ENCODE assay signal across 8 mouse cellular contexts in the genomic region with DNA sequence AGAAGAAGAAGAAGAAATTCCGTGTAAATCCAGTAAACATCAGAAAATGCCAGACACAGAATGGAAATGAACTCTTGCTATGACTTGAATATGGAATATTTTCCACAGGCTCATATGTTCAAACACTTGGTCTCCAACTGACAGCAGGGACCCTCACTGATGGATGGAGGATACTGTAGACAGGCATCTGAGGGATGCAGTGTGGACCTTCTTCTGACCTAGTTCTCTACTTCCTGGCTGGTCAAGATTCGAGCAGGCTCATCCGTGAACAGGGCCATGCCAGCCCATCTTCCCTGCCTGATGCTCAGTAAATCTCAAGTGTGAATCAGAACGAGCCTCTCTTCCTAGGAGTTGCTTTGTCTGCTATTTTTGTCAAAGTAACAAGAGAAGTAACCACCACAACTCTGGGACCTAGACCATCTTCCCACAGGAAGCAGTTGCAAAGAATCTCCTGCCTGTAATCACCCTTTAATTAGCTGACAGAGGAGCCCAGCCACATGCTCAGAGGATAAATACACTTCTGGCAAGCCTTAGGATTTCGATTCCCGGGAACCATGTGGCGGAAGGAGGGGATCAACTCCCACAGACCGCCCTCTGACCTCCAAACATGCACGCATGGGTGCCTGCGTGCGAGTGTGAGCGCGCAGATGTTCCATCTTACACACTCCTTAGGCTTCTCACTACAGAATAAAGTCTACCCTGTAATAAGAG. TPM values are rescaled to one million over a fixed set of nuclear protein-coding genes. Genes with fewer than 3 reads are reported as not detected.
DNase-seq lines count a peak whose midpoint lies in the region; ATAC-seq and TF ChIP-seq lines count a peak whose summit lies in the region.

No protein-coding gene starts in this region.

- no peak for TF ChIP-seq CTCF in stomach, postnatal 0 days (IDR thresholded peaks at IDR 0.05; ENCODE audit: low read depth)

- intact Hi-C loops in heart, postnatal 10 days (cut with DNase I): no loop called here

- no peak overlapping the region for H3K9ac ChIP-seq in stomach, postnatal 0 days (ENCODE audit: low read length)
- no peak overlapping the region for H3K9ac ChIP-seq in forebrain, embryonic 16.5 days (replicated peaks; ENCODE audit: low read depth, low read length)

- 49% methylated on average over 13 of the region's 13 CpGs for WGBS in stomach, postnatal 0 days
- 53% methylated on average over 13 of the region's 13 CpGs for WGBS in forebrain, embryonic 16.5 days

- no peak for TF ChIP-seq EP300 in stomach, postnatal 0 days (optimal IDR thresholded peaks at IDR 0.05)

- no peaks in the 10 kb centered on the region for H3K27me3 ChIP-seq in stomach, postnatal 0 days (ENCODE audit: control insufficient read depth, insufficient read depth, low read length)
- no peaks in the 10 kb centered on the region for H3K27me3 ChIP-seq in forebrain, embryonic 16.5 days (replicated peaks; ENCODE audit: control insufficient read depth, insufficient read depth, low read length)

- H3K4me1 ChIP-seq in brown adipose tissue, adult 24 weeks (ENCODE audit: control insufficient read depth, insufficient read depth, insufficient read length, low read length): no peaks in the 10 kb centered on the region
- no peaks in the 10 kb centered on the region for H3K4me1 ChIP-seq in stomach, postnatal 0 days (replicated peaks; ENCODE audit: control insufficient read depth, insufficient read depth)
- H3K4me1 ChIP-seq in forebrain, embryonic 16.5 days (replicated peaks; ENCODE audit: control insufficient read depth, insufficient read depth, low read length): peaks cover 2% of the 10 kb centered on the region; the same call in 1 of the 2 replicates

- peak; percentile 49; the same call in 1 of the 2 replicates for ATAC-seq in stomach, postnatal 0 days (ENCODE audit: low FRiP score, low TSS enrichment)
- ATAC-seq in forebrain, embryonic 16.5 days: no peak

- H3K4me2 ChIP-seq in stomach, postnatal 0 days (replicated peaks; ENCODE audit: low read depth): 0 out of 2 replicates have a peak overlapping the region, but pooled peaks have one; percentile 0
- no peak overlapping the region for H3K4me2 ChIP-seq in forebrain, embryonic 16.5 days (ENCODE audit: low read length)

- peak overlapping the region; percentile 26 for H3K4me3 ChIP-seq in brown adipose tissue, adult 24 weeks (ENCODE audit: insufficient read depth, low read depth, low read length)
- no peak overlapping the region for H3K4me3 ChIP-seq in stomach, postnatal 0 days (ENCODE audit: low read depth, low read length)
- no peak overlapping the region for H3K4me3 ChIP-seq in forebrain, embryonic 16.5 days (replicated peaks; ENCODE audit: low read length)

- peak; percentile 21 for DNase-seq in cerebellum, adult 8-10 months
- DNase-seq in cerebellum, adult 11 months: no peak
- peak; percentile 55 to 73 for DNase-seq in heart, postnatal 10 days
- DNase-seq in lung, adult 18-20 months: peak; percentile 37 to 67
- DNase-seq in stomach, postnatal 0 days (ENCODE audit: low spot score): no peak
- DNase-seq in layer of hippocampus, postnatal 36 days: no peak

- no peak overlapping the region for H3K27ac ChIP-seq in brown adipose tissue, adult 24 weeks (replicated peaks; ENCODE audit: low read depth, low read length)
- H3K27ac ChIP-seq in stomach, postnatal 0 days (replicated peaks): peak overlapping the region; percentile 63; the same call in 1 of the 2 replicates
- H3K27ac ChIP-seq in forebrain, embryonic 16.5 days (ENCODE audit: low read length): no peak overlapping the region

- no peaks in the 10 kb centered on the region for H3K9me3 ChIP-seq in stomach, postnatal 0 days (ENCODE audit: control insufficient read depth, low read length)
- no peaks in the 10 kb centered on the region for H3K9me3 ChIP-seq in forebrain, embryonic 16.5 days (ENCODE audit: control insufficient read depth, low read length)

- no peaks in the 10 kb centered on the region for H3K36me3 ChIP-seq in stomach, postnatal 0 days (ENCODE audit: control insufficient read depth, insufficient read depth, low read length)
- H3K36me3 ChIP-seq in forebrain, embryonic 16.5 days (ENCODE audit: control insufficient read depth, insufficient read depth): no peaks in the 10 kb centered on the region

RNA-seq across cellular contexts. Expression of a gene that starts 31.9 kb away (rescaled TPM):
- 12.2 and 20.9 TPM in 2 replicates for polyA plus RNA-seq in brown adipose tissue, adult 24 weeks (2012; ENCODE audit: insufficient read depth, insufficient read length, missing spikeins)
- total RNA-seq in heart, postnatal 10 days (2021): 10 to 100 TPM; 19.1 to 23.6 TPM
- 14.8 and 15.5 TPM in 2 replicates for polyA plus RNA-seq in stomach, postnatal 0 days (2015; fragmentation: Nextera tagmentation; extraction: Ambion mirVana)
- 56.0 and 57.8 TPM in 2 replicates for polyA plus RNA-seq in forebrain, embryonic 16.5 days (2015; fragmentation: Nextera tagmentation; extraction: Ambion mirVana)
- total RNA-seq in layer of hippocampus, postnatal 36 days (2021): 10 to 100 TPM; 35.5 to 39.5 TPM

RNA-seq across cellular contexts. Expression of a gene that starts 32.1 kb away (rescaled TPM):
- 51.1 and 59.6 TPM in 2 replicates for polyA plus RNA-seq in brown adipose tissue, adult 24 weeks (2012; ENCODE audit: insufficient read depth, insufficient read length, missing spikeins)
- total RNA-seq in heart, postnatal 10 days (2021): 100 to 1,000 TPM; 174 to 190 TPM
- polyA plus RNA-seq in stomach, postnatal 0 days (2015; fragmentation: Nextera tagmentation; extraction: Ambion mirVana): 653 and 712 TPM in 2 replicates
- polyA plus RNA-seq in forebrain, embryonic 16.5 days (2015; fragmentation: Nextera tagmentation; extraction: Ambion mirVana): 1,084 and 1,214 TPM in 2 replicates
- total RNA-seq in layer of hippocampus, postnatal 36 days (2021): 100 to 1,000 TPM; 136 to 137 TPM

Comparison
In these comparisons a context has a peak if more than half of its experiments do, and no peak if none do; other contexts are left out.
1. DNase-seq: peak in cerebellum, adult 8-10 months (single experiment), heart, postnatal 10 days (2 of 2) and lung, adult 18-20 months (2 of 2); none in cerebellum, adult 11 months (single experiment), stomach, postnatal 0 days (single experiment) and layer of hippocampus, postnatal 36 days (0 of 2).
2. RNA of a gene that starts 32.1 kb away (polyA plus RNA-seq): 1,084 to 1,214 TPM in forebrain, embryonic 16.5 days and 653 to 712 TPM in stomach, postnatal 0 days; 51.1 to 59.6 TPM in brown adipose tissue, adult 24 weeks; every median in the first group is over 10 times any median in the second.